Mouse (Mus musculus) frontal cortex, postnatal 14 days (tissue): ENCODE measurements at regions not wholly inside any gene's neighbourhood (a gene's known extent, or its start where the extent isn't known, plus 50 kb on each side); places are given as distances from the start of the nearest gene placed in this dataset.

Experiments
- DNase-seq, 2 experiments: peaks; one replicate each; pipeline ENCODE4 v3.0.0; 2022; ENCODE audit warnings: low spot score in 2 of 2

GRCm38 (mm10) chr13:97705926-97706325 is 54.5 kb downstream of the Gm10260 start:
- DNase-seq, result peak; percentile 33 to 36

GRCm38 (mm10) chr13:97704541-97704940 is 55.9 kb downstream of the Gm10260 start:
- no peak for DNase-seq

GRCm38 (mm10) chr13:97698967-97699366 is 61.5 kb downstream of the Gm10260 start:
- no peak for DNase-seq

- DNase-seq, result no peak
Measured at GRCm38 (mm10) chr13:97698317-97698716, 62.1 kb downstream of the Gm10260 start.

- no peak for DNase-seq
Measured at GRCm38 (mm10) chr13:97697262-97697661, 63.2 kb downstream of the Gm10260 start.

- DNase-seq, result no peak
Measured at GRCm38 (mm10) chr13:97695022-97695421, 65.4 kb downstream of the Gm10260 start.

GRCm38 (mm10) chr13:97694356-97694990 is 66.0 kb downstream of the Gm10260 start:
- DNase-seq, result no peak

- no peak for DNase-seq
Measured at GRCm38 (mm10) chr13:97688310-97688886, 72.0 kb downstream of the Gm10260 start.

- DNase-seq, result no peak
Measured at GRCm38 (mm10) chr13:97683836-97684235, 76.6 kb downstream of the Gm10260 start.

GRCm38 (mm10) chr13:97681228-97681987 is 79.0 kb downstream of the Gm10260 start:
- no peak for DNase-seq

GRCm38 (mm10) chr13:97680283-97680896 is 80.0 kb downstream of the Gm10260 start:
- no peak for DNase-seq

- DNase-seq, result no peak
Measured at GRCm38 (mm10) chr13:97678991-97679390, 81.4 kb downstream of the Gm10260 start.

- no peak for DNase-seq
Measured at GRCm38 (mm10) chr13:97676536-97677048, 83.8 kb downstream of the Gm10260 start.

- DNase-seq, result no peak
Measured at GRCm38 (mm10) chr13:97673107-97673506, 87.3 kb downstream of the Gm10260 start.

- DNase-seq, result no peak
Measured at GRCm38 (mm10) chr13:97672038-97672675, 88.3 kb downstream of the Gm10260 start.

GRCm38 (mm10) chr13:97669366-97669765 is 91.1 kb downstream of the Gm10260 start:
- DNase-seq, result no peak

- DNase-seq, result no peak
Measured at GRCm38 (mm10) chr13:97668910-97669309, 91.5 kb downstream of the Gm10260 start.

GRCm38 (mm10) chr13:97667313-97667712 is 93.1 kb downstream of the Gm10260 start:
- DNase-seq, result no peak

- DNase-seq, result no peak
Measured at GRCm38 (mm10) chr13:97666761-97667160, 93.7 kb downstream of the Gm10260 start.

GRCm38 (mm10) chr13:97665226-97665625 is 95.2 kb downstream of the Gm10260 start:
- no peak for DNase-seq

GRCm38 (mm10) chr13:97662741-97663140 is 97.7 kb downstream of the Gm10260 start:
- DNase-seq, result no peak

- DNase-seq, result no peak
Measured at GRCm38 (mm10) chr13:97656618-97657017, 103.8 kb downstream of the Gm10260 start.
